Mouse (Mus musculus) liver, embryonic 14.5 days (tissue): ENCODE measurements around the gene Frmd4a. TPM values are rescaled to one million over a fixed set of nuclear protein-coding genes. Genes with fewer than 3 reads are reported as not detected.

Source experiments
- ATAC-seq: fragments of 200-750 bp; cut with Nextera tagmentation; 2 replicates; pipeline ENCODE4 v1.8.0; 2017; ENCODE audit warnings: moderate number of reproducible peaks, mild to moderate bottlenecking, moderate library complexity; ENCODE audit not compliant: insufficient read depth
- DNase-seq, 3 experiments: peaks; one replicate each; pipeline ENCODE4 v3.0.0-alpha.2; 2012 to 2013; ENCODE audit warnings: low read depth in 3 of 3, low spot score in 3 of 3
- H3K27ac ChIP-seq: fragments of 300-500 bp; sonication (generic); 2 replicates; pipeline ENCODE4 v1.5.1; 2014; ENCODE audit warnings: moderate library complexity, mild to moderate bottlenecking, control low read depth, inconsistent platforms
- H3K27me3 ChIP-seq: fragments of 300-500 bp; sonication (generic); 2 replicates; pipeline ENCODE4 v1.6.1; 2014; ENCODE audit warnings: mild to moderate bottlenecking, low read length, moderate library complexity; ENCODE audit not compliant: control insufficient read depth, insufficient read depth
- H3K36me3 ChIP-seq: fragments of 300-500 bp; sonication (generic); replicated peaks from 2 replicates; pipeline ENCODE4 v1.6.1; 2014; ENCODE audit warnings: low read depth; ENCODE audit not compliant: control insufficient read depth, insufficient read depth
- H3K4me1 ChIP-seq, 2 experiments: fragments of 200-500 bp in 1 of 2; fragments of 300-500 bp in 1 of 2; sonication (generic) in 1 of 2; replicated peaks; 2 replicates each; pipeline ENCODE4 v1.6.1; 2012 to 2014; ENCODE audit warnings: antibody characterized with exemption in 1 of 2, inconsistent platforms in 1 of 2, low read length in 1 of 2; ENCODE audit not compliant: control insufficient read depth in 2 of 2, insufficient read depth in 2 of 2
- H3K4me2 ChIP-seq: fragments of 300-500 bp; sonication (generic); 2 replicates; pipeline ENCODE4 v1.6.1; 2014; ENCODE audit warnings: low read depth, mild to moderate bottlenecking, control low read depth, moderate library complexity
- H3K4me3 ChIP-seq, 2 experiments: fragments of 200-500 bp in 1 of 2; fragments of 300-500 bp in 1 of 2; sonication (generic) in 1 of 2; 2 replicates each; pipeline ENCODE4 v1.5.1; 2012 to 2014; ENCODE audit warnings: low read depth in 2 of 2, low read length in 2 of 2, mild to moderate bottlenecking in 2 of 2, control low read depth in 1 of 2, inconsistent platforms in 1 of 2, moderate library complexity in 1 of 2; ENCODE audit not compliant: insufficient read depth in 1 of 2
- H3K9ac ChIP-seq: fragments of 300-500 bp; sonication (generic); replicated peaks from 2 replicates; pipeline ENCODE4 v1.6.1; 2014; ENCODE audit warnings: mild to moderate bottlenecking, control low read depth, moderate library complexity
- H3K9me3 ChIP-seq: fragments of 300-500 bp; sonication (generic); 2 replicates; pipeline ENCODE4 v1.6.1; 2016; ENCODE audit warnings: low read length, mixed read lengths; ENCODE audit not compliant: control insufficient read depth
- CTCF ChIP-seq: IDR thresholded peaks from 2 replicates; pipeline ENCODE4 v1.5.1; 2016; ENCODE audit warnings: antibody characterized with exemption, low read depth, control low read depth
- EP300 ChIP-seq: IDR thresholded peaks from 2 replicates; pipeline ENCODE4 v1.6.1; 2016; ENCODE audit warnings: antibody characterized with exemption, low read depth
- WGBS: fragments of 180-500 bp; shearing (Covaris S2); extraction: QIAGEN DNeasy Blood & Tissue Kit; methylation state at CpG from one replicate; pipeline ENCODE4 v1.1.7; 2014; ENCODE audit not compliant: insufficient replicate concordance; 5-methylcytosine and 5-hydroxymethylcytosine counted together
- polyA plus RNA-seq, 2 experiments: library from polyadenylated mRNA; depleted of rRNA in 1 of 2; stranded (reverse) in 1 of 2; unstranded in 1 of 2; fragments of >200 nt; fragmentation: Nextera tagmentation in 1 of 2; extraction: Ambion mirVana in 1 of 2; gene quantifications; 2 replicates each; pipeline versions ENCODE4 v1.2.1 to v1.2.3; 2012 to 2014

The Frmd4a gene
- polyA plus RNA-seq, 2 experiments = 11.0 to 11.2 TPM

DNA sequence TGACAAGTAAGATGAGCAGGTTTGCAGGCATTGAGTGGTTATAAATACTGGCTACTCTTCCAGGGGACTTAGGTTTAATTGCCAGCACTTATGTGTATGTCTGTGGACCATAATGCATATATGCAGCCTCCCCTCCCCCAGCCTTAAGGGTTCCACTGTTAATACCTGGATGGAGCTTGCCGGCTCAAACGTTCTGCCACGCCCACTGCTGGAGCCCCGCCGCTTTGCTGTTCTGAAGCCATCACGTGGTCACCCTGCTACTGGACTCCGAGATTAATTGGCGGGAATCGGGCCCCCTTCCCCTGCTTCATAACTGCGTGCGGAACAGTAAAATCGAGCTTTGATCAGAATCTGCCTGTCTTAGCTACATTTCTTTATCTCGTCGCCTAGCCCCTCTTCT, 495.1 kb downstream of the Frmd4a start:
- Histone ChIP-seq H3K4me1 (peaks cover 0 to 7% of the 10 kb centered on the region in 2 experiments; a peak in 2 of 4 replicates), H3K27ac (no peak overlapping the region), H3K9ac (no peak overlapping the region), H3K4me3 (no peak overlapping the region), H3K9me3 (no peaks in the 10 kb centered on the region), H3K36me3 (no peaks in the 10 kb centered on the region), H3K4me2 (no peak overlapping the region), H3K27me3 (no peaks in the 10 kb centered on the region)
- TF ChIP-seq CTCF = no peak
- no peak for TF ChIP-seq EP300
- ATAC-seq = no peak
- WGBS = 43% methylated on average over 14 of the region's 14 CpGs
- no peak for DNase-seq

GRCm38 (mm10) chr2:4515910-4516309, 498.4 kb downstream of the Frmd4a start:
- H3K4me3 ChIP-seq = no peak overlapping the region
- TF ChIP-seq EP300 (no peak), CTCF (no peak)
- ATAC-seq (no peak), DNase-seq (no peak)
- no peaks in the 10 kb centered on the region for H3K36me3 ChIP-seq
- no peaks in the 10 kb centered on the region for H3K9me3 ChIP-seq
- H3K4me1 ChIP-seq = no peaks in the 10 kb centered on the region
- no peaks in the 10 kb centered on the region for H3K27me3 ChIP-seq
- no peak overlapping the region for H3K27ac ChIP-seq
- 56% methylated on average over 3 of the region's 3 CpGs for WGBS
- no peak overlapping the region for H3K9ac ChIP-seq
- H3K4me2 ChIP-seq = no peak overlapping the region

DNA sequence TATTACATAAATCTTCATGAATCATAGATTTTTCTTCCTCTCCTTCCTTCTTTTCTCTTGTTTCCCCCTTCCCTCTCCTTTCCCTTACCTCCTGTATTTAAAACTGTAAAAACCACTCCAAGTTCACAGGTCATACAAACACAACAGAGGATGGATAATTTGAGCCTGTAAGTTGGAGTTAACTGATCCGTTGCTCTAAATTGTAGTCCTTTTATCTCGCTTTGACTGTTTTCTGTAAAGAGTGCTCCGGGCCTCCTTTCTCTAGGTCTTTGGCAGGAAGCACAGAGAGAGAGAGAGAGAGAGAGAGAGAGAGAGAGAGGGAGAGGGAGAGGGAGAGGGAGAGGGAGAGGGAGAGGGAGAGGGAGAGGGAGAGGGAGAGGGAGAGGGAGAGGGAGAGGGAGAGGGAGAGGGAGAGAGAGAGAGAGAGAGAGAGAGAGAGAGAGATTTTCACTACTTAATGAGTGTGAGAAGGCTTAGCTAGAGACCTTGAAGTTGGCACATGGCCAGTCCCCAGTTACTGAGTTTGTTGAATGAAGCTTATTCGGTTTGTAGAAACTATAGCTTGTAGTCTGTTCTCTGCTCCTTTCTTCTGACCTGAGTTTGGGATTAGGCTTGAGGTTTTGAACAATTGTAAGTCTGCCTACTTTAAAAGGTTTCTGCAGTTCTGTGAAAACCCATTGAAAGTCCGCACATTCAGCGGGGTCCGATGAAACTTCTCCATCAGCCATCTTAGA, 499.5 kb downstream of the Frmd4a start:
- TF ChIP-seq CTCF (no peak), EP300 (no peak)
- Histone ChIP-seq H3K9me3 (no peaks in the 10 kb centered on the region), H3K9ac (no peak overlapping the region), H3K36me3 (no peaks in the 10 kb centered on the region), H3K4me2 (no peak overlapping the region), H3K27ac (no peak overlapping the region), H3K4me1 (no peaks in the 10 kb centered on the region), H3K4me3 (no peak overlapping the region), H3K27me3 (no peaks in the 10 kb centered on the region)
- WGBS = 55% methylated on average over 7 of the region's 7 CpGs
- DNase-seq (no peak), ATAC-seq (no peak)

DNA sequence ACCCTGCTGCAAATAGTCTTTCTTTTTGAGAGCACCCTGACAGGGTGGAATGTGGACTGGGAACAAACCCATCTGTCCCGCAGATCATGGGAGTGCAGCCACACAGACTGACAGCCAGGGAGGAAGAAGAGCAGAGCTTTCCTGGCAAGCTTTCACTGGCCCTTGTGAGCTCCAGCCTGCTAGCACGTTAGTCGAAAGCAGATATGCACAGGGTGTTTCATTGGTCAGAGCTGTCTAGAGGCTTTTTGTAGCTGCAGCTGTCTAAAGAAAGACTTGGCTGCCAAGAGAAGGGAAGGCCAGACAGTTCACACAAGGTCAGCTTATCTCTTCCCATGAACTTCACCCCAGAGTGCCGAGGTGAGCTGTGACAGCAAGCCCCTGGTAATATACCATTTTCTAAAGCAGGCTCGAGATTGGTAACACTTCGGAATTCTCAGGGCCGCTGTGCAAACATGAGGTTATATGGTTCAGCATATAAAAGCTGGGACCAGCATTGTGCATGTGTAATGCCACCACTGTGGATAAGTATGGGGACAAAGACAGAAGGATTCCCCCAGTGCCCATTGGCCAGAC, 500.1 kb downstream of the Frmd4a start:
- H3K9me3 ChIP-seq = no peaks in the 10 kb centered on the region
- no peak overlapping the region for H3K9ac ChIP-seq
- H3K27ac ChIP-seq = no peak overlapping the region
- no peak overlapping the region for H3K4me2 ChIP-seq
- H3K4me1 ChIP-seq = no peaks in the 10 kb centered on the region
- TF ChIP-seq CTCF (no peak), EP300 (no peak)
- H3K27me3 ChIP-seq = no peaks in the 10 kb centered on the region
- DNase-seq (peak in 1 of 3 experiments; percentile 7), ATAC-seq (no peak)
- 39% methylated on average over 7 of the region's 7 CpGs for WGBS
- H3K4me3 ChIP-seq = no peak overlapping the region
- H3K36me3 ChIP-seq = no peaks in the 10 kb centered on the region

GRCm38 (mm10) chr2:4518549-4518948, 501.0 kb downstream of the Frmd4a start:
- Histone ChIP-seq H3K4me2 (no peak overlapping the region), H3K9me3 (no peaks in the 10 kb centered on the region), H3K36me3 (no peaks in the 10 kb centered on the region), H3K9ac (no peak overlapping the region), H3K27me3 (no peaks in the 10 kb centered on the region), H3K4me1 (no peaks in the 10 kb centered on the region), H3K4me3 (no peak overlapping the region), H3K27ac (no peak overlapping the region)
- ATAC-seq (no peak), DNase-seq (no peak)
- TF ChIP-seq CTCF = no peak
